Mouse (Mus musculus) gonadal fat pad, adult 2 months (tissue): ENCODE results near the gene Mcm7. TPM values are rescaled to one million over a fixed set of nuclear protein-coding genes. Genes with fewer than 3 reads are reported as not detected.
A peak's percentile ranks its signal among the peaks of the same experiment; 100 is the strongest.
"Not testable (repeated sequence)": the region's sequence is repeated elsewhere in the genome, so short reads cannot be mapped to it uniquely, and the experiment has no call there.

Experiments
- DNase-seq: peaks from one replicate; pipeline ENCODE4 v3.0.0-alpha.2; 2012; ENCODE audit warnings: low read depth
- polyA plus RNA-seq: library from polyadenylated mRNA; depleted of rRNA; stranded (reverse); fragments of >200 nt; gene quantifications from 2 replicates; pipeline ENCODE4 v1.2.3, GENCODE M21; 2012; rRNA removed

Gene Mcm7
- polyA plus RNA-seq, result 20.9 and 24.1 TPM in 2 replicates

DNA sequence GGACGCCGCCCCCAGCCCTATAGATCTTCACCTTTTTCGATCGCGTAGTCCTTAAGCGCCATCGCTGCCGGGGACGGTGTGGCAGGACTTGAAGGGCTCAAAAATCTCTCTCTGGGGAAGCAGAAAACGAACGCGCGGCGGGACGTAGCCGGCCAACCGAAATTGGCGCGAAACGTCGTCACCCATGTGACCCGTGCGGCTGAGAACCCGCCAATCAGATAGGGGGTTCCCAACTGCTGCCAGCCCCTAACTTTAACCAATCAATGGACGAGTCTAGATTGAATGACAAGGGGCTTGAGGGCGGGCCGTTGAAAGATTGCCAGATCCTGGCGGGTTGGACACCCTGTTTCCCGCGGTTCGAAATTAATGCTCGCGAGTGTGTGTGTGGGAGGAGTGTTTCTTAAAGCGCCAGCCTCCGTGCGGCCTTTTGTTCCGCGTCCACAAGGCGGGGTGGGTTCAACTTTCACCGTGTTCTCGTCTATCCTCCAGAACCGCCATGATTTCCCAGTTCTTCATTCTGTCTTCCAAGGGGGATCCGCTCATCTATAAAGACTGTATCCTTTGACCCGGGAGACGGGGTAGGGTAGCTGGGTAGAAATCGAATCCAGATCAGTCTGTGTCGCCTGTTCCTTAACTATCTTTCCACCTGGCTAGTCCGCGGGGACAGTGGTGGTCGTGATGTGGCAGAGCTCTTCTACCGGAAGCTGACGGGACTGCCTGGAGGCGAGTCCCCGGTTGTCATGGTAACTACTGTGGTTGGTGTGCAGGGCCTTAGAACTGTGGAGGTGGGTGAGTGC lies at the start of gene Mcm7, which contains the start of gene Ap4m1:
Mcm7 (minus strand) TSS at position 728 of the 797 bp plus-strand sequence.
Ap4m1 (plus strand) TSS at position 308 of the 797 bp plus-strand sequence.
- DNase-seq, result no peak

GRCm38 (mm10) chr5:138219864-138220263 lies 47.6 kb upstream of the Mcm7 start:
- DNase-seq, result no peak

DNA sequence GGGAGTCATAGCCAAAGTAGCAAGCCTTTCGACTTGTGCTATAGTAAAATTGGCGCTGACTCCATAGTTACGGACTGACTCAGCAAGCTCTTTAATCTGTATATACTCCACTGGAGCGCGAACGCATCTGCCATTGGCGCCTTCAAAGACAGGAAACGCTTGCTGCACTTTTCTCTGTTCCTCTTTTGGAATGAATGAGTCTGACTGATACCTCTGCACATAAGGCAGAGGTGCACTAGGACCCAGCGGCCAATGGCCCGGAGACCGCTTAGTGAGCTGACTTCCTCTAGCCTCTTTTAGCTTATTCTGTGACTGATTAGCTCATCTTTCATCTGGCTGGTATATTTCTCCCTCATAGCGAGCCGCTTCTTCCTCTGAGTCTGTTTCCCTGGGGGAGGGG lies 44.4 kb upstream of the Mcm7 start:
- not testable (repeated sequence) for DNase-seq

GRCm38 (mm10) chr5:138207873-138208272 lies 35.7 kb upstream of the Mcm7 start:
- DNase-seq, result peak; percentile 51

DNA sequence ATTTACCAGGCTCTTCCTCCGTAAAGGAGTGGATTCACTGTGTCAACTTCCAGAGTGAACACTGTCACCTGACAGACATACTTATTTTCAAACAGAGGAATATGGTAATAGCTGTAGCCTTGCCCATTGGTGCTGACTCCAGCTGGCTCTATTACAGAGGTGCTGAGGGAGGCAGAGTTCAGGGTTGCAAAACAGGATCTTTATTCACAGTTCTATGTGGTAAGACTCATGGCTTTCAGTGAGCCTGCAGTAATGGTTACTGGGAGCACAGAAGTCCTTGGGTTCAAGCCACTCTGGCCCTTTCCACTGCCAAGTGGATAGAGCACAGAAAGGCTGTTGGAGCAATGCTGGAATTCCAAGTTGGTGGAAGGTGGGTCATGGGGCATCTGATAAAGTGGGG lies 35.0 kb upstream of the Mcm7 start:
- DNase-seq, result peak; percentile 69

- DNase-seq, result no peak
Observed at GRCm38 (mm10) chr5:138202086-138202485, 29.9 kb upstream of the Mcm7 start.

GRCm38 (mm10) chr5:138199576-138199975 lies 27.4 kb upstream of the Mcm7 start:
- DNase-seq, result no peak

DNA sequence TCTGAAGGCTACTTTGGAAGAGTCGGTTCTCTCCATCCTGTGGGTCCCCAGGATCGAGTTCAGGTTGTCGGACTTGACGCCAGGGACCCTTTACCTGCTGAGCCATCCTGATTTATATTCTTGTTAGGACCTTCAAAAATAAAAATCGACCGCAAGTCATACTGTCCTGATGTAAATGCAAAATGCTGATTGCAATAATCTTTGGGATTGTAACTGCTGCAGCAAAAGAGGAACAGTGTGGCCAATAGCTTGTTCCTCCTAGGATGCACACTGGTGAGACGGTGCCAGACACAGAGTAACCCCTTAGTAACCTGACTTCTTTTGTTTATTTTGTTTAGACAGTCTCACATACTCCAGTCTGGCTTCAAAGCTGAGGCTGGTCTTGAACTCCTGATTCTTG lies 23.2 kb upstream of the Mcm7 start:
- no peak for DNase-seq

GRCm38 (mm10) chr5:138194755-138195345 lies 22.6 kb upstream of the Mcm7 start:
- no peak for DNase-seq

DNA sequence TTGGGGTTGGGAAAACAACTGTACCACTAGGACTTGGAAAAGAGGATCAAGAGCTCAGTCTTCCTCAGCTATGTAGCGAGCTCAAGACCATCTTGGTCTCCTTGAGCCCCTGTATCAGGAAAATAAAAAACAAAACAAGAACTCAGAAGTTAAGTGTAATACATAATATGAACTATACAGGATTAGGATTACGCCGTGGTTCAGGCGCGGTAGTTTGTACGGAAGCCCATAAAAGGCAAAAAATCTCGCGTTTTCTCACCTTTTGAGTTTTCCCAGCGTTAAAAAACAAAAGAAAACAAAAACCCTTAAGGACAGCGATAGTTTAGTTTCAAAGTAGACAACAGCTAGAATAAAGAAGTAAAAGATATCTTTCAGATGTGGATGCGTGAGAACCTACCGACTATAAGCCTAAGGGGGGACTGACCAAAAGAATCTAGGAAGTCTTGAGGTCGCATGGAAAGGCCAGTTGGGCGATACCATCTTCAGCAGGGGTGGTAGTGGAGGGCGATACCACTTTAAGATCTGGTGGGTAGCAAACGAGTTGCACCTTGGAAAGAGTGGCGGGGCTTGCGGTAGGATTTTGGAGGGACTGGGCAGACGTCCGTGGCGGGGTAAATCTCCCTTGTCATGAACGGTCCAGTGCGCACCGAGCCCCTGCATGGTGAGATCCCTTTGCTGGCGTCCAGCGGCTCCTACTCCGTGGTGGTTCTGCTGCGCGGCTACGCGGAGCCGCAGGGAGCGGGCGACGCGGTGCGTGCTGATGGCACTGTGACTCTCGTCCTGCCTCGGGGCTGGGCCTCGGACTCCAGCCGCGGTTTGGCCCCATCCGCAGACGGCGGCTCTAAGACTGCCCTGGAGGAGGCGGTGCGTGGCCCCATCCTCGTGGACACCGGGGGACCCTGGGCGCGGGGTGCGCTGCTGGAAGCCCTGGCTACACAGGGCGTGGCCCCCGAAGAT lies 21.8 kb upstream of the Mcm7 start, which contains the start of gene Mblac1:
Mblac1 (plus strand) TSS at position 544 of the 957 bp plus-strand sequence.
- no peak for DNase-seq

GRCm38 (mm10) chr5:138187661-138188306 lies 15.6 kb upstream of the Mcm7 start:
- DNase-seq, result no peak

GRCm38 (mm10) chr5:138186950-138187638 lies 14.9 kb upstream of the Mcm7 start, which contains the start of the genes Taf6 and Cnpy4:
Gene Taf6, minus strand, starts transcription at chr5:138187451.
Gene Cnpy4, plus strand, starts transcription at chr5:138187485.
- DNase-seq, result no peak

- DNase-seq, result no peak
Observed at GRCm38 (mm10) chr5:138173217-138173616, 995 bp upstream of the Mcm7 start.

DNA sequence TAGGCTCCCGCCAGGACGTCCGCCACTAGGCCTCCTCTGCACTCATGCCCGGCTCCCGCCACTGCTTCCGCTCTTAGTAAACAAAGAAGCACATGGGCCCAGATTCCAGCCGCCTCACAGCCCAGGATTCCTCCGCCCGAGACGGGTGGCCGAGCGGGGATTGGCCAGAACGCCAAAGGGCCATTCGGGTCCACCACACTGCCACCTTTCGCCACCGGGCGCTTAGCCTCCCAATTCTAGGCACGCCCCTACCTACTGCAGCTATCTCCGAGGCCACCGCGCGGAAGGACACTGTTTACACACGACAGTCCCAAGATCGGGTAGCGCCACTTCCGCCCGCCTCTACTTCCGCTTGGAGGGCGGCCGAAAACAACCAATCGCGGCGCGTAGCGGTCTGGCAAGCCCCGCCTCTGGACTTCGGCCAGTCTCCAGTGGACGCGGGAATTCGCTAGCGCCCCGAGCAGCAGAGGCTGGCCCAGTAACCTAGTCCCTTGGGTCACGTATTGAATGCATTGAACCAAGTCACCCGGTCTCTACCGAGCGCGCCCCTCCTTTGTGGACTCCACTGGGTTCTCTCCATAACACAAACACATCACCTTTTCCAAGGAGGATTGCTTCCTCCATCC lies 1.2 kb downstream of the Mcm7 start:
- no peak for DNase-seq

- DNase-seq, result no peak
Observed at GRCm38 (mm10) chr5:138165594-138165993, 6.6 kb downstream of the Mcm7 start.

DNA sequence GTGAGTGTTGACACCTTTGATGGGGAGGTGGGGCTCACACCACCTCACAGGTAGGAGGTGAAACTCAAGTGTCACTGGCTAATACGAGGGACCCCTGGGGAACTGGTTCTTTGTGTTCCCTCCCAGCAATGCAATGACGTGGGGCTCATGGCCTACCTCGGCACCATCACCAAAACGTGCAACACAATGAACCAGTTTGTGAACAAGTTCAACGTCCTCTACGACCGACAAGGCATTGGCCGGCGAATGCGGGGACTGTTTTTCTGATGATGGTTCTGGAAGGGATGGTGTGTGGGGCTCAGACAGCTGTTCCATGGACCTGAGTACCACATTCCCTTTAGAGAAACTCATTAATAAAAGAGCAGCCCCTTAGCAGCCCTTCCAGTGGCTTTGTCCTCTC lies 8.6 kb downstream of the Mcm7 start:
- no peak for DNase-seq

GRCm38 (mm10) chr5:138163046-138163445 lies 9.2 kb downstream of the Mcm7 start:
- no peak for DNase-seq

GRCm38 (mm10) chr5:138160842-138161665 lies 11.2 kb downstream of the Mcm7 start, which contains the start of gene Cops6:
Gene Cops6, plus strand, starts transcription at chr5:138161071.
- DNase-seq, result no peak

GRCm38 (mm10) chr5:138160224-138160762 lies 11.9 kb downstream of the Mcm7 start:
- DNase-seq, result no peak
